Mouse (Mus musculus) left cerebral cortex, postnatal 4 days (tissue): Measurements from ENCODE around the gene Sqor. TPM values are rescaled to one million over a fixed set of nuclear protein-coding genes. Genes with fewer than 3 reads are reported as not detected.

Experiments
- DNase-seq: peaks from one replicate; pipeline ENCODE4 v3.0.0-alpha.2; 2022
- intact Hi-C: fragments of 180-260 bp; cut with DNase I; formaldehyde crosslinking; loops from one replicate; pipeline ENCODE4 v1.15.1; 2025
- total RNA-seq, 2 experiments: library from RNA; stranded (reverse); gene quantifications; 2 replicates each; pipeline ENCODE4 v1.2.3; 2021

The Sqor gene
- total RNA-seq, 2 experiments from 2014 or later, result 1.6 to 4.1 TPM

GRCm38 (mm10) chr2:122781590-122782356 lies 16.7 kb downstream of the Sqor start:
- intact Hi-C loops, result no loop called here
- DNase-seq, result no peak

- no peak for DNase-seq
- intact Hi-C loops, result no loop called here
Measured at GRCm38 (mm10) chr2:122783730-122784129, 18.7 kb downstream of the Sqor start.

- intact Hi-C loops, result no loop called here
- no peak for DNase-seq
Measured at GRCm38 (mm10) chr2:122784701-122785100, 19.7 kb downstream of the Sqor start.

GRCm38 (mm10) chr2:122786167-122786566 lies 21.1 kb downstream of the Sqor start:
- intact Hi-C loops, result no loop called here
- no peak for DNase-seq

GRCm38 (mm10) chr2:122789311-122789710 lies 24.3 kb downstream of the Sqor start:
- intact Hi-C loops, result no loop called here
- no peak for DNase-seq

- no peak for DNase-seq
- intact Hi-C loops, result no loop called here
Measured at GRCm38 (mm10) chr2:122789730-122790129, 24.7 kb downstream of the Sqor start.

GRCm38 (mm10) chr2:122804392-122804791 lies 39.4 kb downstream of the Sqor start:
- no peak for DNase-seq
- intact Hi-C loops, result no loop called here

GRCm38 (mm10) chr2:122806040-122806439 lies 41.0 kb downstream of the Sqor start:
- DNase-seq, result no peak
- intact Hi-C loops, result no loop called here

GRCm38 (mm10) chr2:122809027-122809426 lies 44.0 kb downstream of the Sqor start:
- DNase-seq, result no peak

GRCm38 (mm10) chr2:122816986-122817385 lies 51.9 kb downstream of the Sqor start:
- intact Hi-C loops, result no loop called here
- DNase-seq, result no peak

More at GRCm38 (mm10) chr2:122809027-122809426, 44.0 kb downstream of the Sqor start:
- intact Hi-C loops, result no loop called here

- intact Hi-C loops, result loop anchor here (10.0 kb wide), 1 partner anchor 1274 kb away; no protein-coding TSS in a partner anchor
Measured at GRCm38 (mm10) chr2:122821246-122821645, 56.2 kb downstream of the Sqor start.

GRCm38 (mm10) chr2:122825406-122826236 lies 60.6 kb downstream of the Sqor start:
- intact Hi-C loops, result loop anchor here (10.0 kb wide), 1 partner anchor 1269 kb away; no protein-coding TSS in a partner anchor

More at GRCm38 (mm10) chr2:122821246-122821645, 56.2 kb downstream of the Sqor start:
- DNase-seq, result no peak

GRCm38 (mm10) chr2:122826302-122826701 lies 61.3 kb downstream of the Sqor start:
- intact Hi-C loops, result loop anchor here (10.0 kb wide), 1 partner anchor 1268 kb away; no protein-coding TSS in a partner anchor
- no peak for DNase-seq

More at GRCm38 (mm10) chr2:122825406-122826236, 60.6 kb downstream of the Sqor start:
- peak; percentile 56 for DNase-seq

- intact Hi-C loops, result no loop called here
- no peak for DNase-seq
Measured at GRCm38 (mm10) chr2:122854636-122855035, 89.6 kb downstream of the Sqor start.

GRCm38 (mm10) chr2:122855354-122855753 lies 90.3 kb downstream of the Sqor start:
- DNase-seq, result no peak
- intact Hi-C loops, result no loop called here

Other genes with a start within 250 kb of the Sqor start
- 10 to 100 TPM; 63.7 to 69.4 TPM for gene Gatm, start 153.9 kb upstream of the Sqor start, total RNA-seq
- gene AA467197, start 128.3 kb upstream of the Sqor start, total RNA-seq, result not detected
- gene Slc30a4, start 62.6 kb upstream of the Sqor start, total RNA-seq, result 10 to 100 TPM; 36.4 to 40.0 TPM
- 10 to 100 TPM; 47.7 to 49.6 TPM for gene Bloc1s6, start 26.7 kb upstream of the Sqor start, total RNA-seq